Mouse (Mus musculus): ENCODE results near the gene Npas3. TPM values are rescaled to one million over a fixed set of nuclear protein-coding genes. Genes with fewer than 3 reads are reported as not detected.

Npas3 gene
- total RNA-seq, 2 experiments from 2014 or later: 0.22 TPM; not detected in 1

- DNase-seq: no peak
- TF ChIP-seq CTCF (IDR thresholded peaks at IDR 0.05): no peak
- intact Hi-C loops (cut with DNase I): no loop called here
- Histone ChIP-seq H3K27ac (no peak overlapping the region), H3K4me3 (no peak overlapping the region)
Observed at GRCm38 (mm10) chr12:53365751-53366150, 117.3 kb downstream of the Npas3 start.

- H3K4me3 ChIP-seq: no peak overlapping the region
- no peak for TF ChIP-seq CTCF (IDR thresholded peaks at IDR 0.05)
- intact Hi-C loops (cut with DNase I): no loop called here
- no peak overlapping the region for H3K27ac ChIP-seq
- no peak for DNase-seq
Observed at GRCm38 (mm10) chr12:53384851-53385250, 136.4 kb downstream of the Npas3 start.

GRCm38 (mm10) chr12:53405856-53406255, 157.4 kb downstream of the Npas3 start:
- no peak for DNase-seq
- TF ChIP-seq CTCF (IDR thresholded peaks at IDR 0.05): no peak
- Histone ChIP-seq H3K4me3 (no peak overlapping the region), H3K27ac (no peak overlapping the region)
- intact Hi-C loops (cut with DNase I): no loop called here

GRCm38 (mm10) chr12:53407776-53408175, 159.3 kb downstream of the Npas3 start:
- no peak for DNase-seq
- H3K27ac ChIP-seq: no peak overlapping the region
- TF ChIP-seq CTCF (IDR thresholded peaks at IDR 0.05): no peak
- intact Hi-C loops (cut with DNase I): no loop called here
- no peak overlapping the region for H3K4me3 ChIP-seq

GRCm38 (mm10) chr12:53409711-53410110, 161.2 kb downstream of the Npas3 start:
- H3K27ac ChIP-seq: no peak overlapping the region
- DNase-seq: no peak
- no peak for TF ChIP-seq CTCF (IDR thresholded peaks at IDR 0.05)
- intact Hi-C loops (cut with DNase I): no loop called here
- H3K4me3 ChIP-seq: no peak overlapping the region

GRCm38 (mm10) chr12:53410647-53411046, 162.2 kb downstream of the Npas3 start:
- no peak for TF ChIP-seq CTCF (IDR thresholded peaks at IDR 0.05)
- Histone ChIP-seq H3K27ac (no peak overlapping the region), H3K4me3 (no peak overlapping the region)
- intact Hi-C loops (cut with DNase I): no loop called here
- DNase-seq: no peak

GRCm38 (mm10) chr12:53416096-53416495, 167.6 kb downstream of the Npas3 start:
- Histone ChIP-seq H3K27ac (no peak overlapping the region), H3K4me3 (no peak overlapping the region)
- intact Hi-C loops (cut with DNase I): no loop called here
- no peak for TF ChIP-seq CTCF (IDR thresholded peaks at IDR 0.05)
- DNase-seq: no peak

GRCm38 (mm10) chr12:53421701-53422100, 173.2 kb downstream of the Npas3 start:
- TF ChIP-seq CTCF (IDR thresholded peaks at IDR 0.05): no peak
- intact Hi-C loops (cut with DNase I): no loop called here
- H3K4me3 ChIP-seq: no peak overlapping the region
- no peak overlapping the region for H3K27ac ChIP-seq
- no peak for DNase-seq

GRCm38 (mm10) chr12:53423631-53424030, 175.2 kb downstream of the Npas3 start:
- Histone ChIP-seq H3K4me3 (no peak overlapping the region), H3K27ac (no peak overlapping the region)
- TF ChIP-seq CTCF (IDR thresholded peaks at IDR 0.05): no peak
- intact Hi-C loops (cut with DNase I): no loop called here
- DNase-seq: no peak

GRCm38 (mm10) chr12:53426006-53426405, 177.5 kb downstream of the Npas3 start:
- no peak for TF ChIP-seq CTCF (IDR thresholded peaks at IDR 0.05)
- Histone ChIP-seq H3K27ac (no peak overlapping the region), H3K4me3 (no peak overlapping the region)
- intact Hi-C loops (cut with DNase I): no loop called here
- no peak for DNase-seq

GRCm38 (mm10) chr12:53427153-53427552, 178.7 kb downstream of the Npas3 start:
- no peak for TF ChIP-seq CTCF (IDR thresholded peaks at IDR 0.05)
- Histone ChIP-seq H3K4me3 (no peak overlapping the region), H3K27ac (no peak overlapping the region)
- intact Hi-C loops (cut with DNase I): no loop called here
- no peak for DNase-seq

- no peak for TF ChIP-seq CTCF (IDR thresholded peaks at IDR 0.05)
Observed at GRCm38 (mm10) chr12:53442029-53442428, 193.6 kb downstream of the Npas3 start.

GRCm38 (mm10) chr12:53447469-53447868, 199.0 kb downstream of the Npas3 start:
- intact Hi-C loops (cut with DNase I): no loop called here
- Histone ChIP-seq H3K4me3 (no peak overlapping the region), H3K27ac (no peak overlapping the region)
- TF ChIP-seq CTCF (IDR thresholded peaks at IDR 0.05): no peak
- DNase-seq: no peak

More at GRCm38 (mm10) chr12:53442029-53442428, 193.6 kb downstream of the Npas3 start:
- Histone ChIP-seq H3K27ac (no peak overlapping the region), H3K4me3 (no peak overlapping the region)
- DNase-seq: no peak
- intact Hi-C loops (cut with DNase I): no loop called here

- intact Hi-C loops (cut with DNase I): no loop called here
- no peak overlapping the region for H3K4me3 ChIP-seq
- DNase-seq: no peak
- no peak overlapping the region for H3K27ac ChIP-seq
- TF ChIP-seq CTCF (IDR thresholded peaks at IDR 0.05): no peak
Observed at GRCm38 (mm10) chr12:53448040-53448439, 199.6 kb downstream of the Npas3 start.

- intact Hi-C loops (cut with DNase I): no loop called here
- H3K27ac ChIP-seq: no peak overlapping the region
- TF ChIP-seq CTCF (IDR thresholded peaks at IDR 0.05): no peak
- no peak for DNase-seq
- H3K4me3 ChIP-seq: no peak overlapping the region
Observed at GRCm38 (mm10) chr12:53467549-53467948, 219.1 kb downstream of the Npas3 start.
